In genomic region chr11:85836523-85837290, GRCm38 (mm10) we compare ENCODE assay signal across 10 mouse cellular contexts. TPM values are rescaled to one million over a fixed set of nuclear protein-coding genes. Genes with fewer than 3 reads are reported as not detected.
A peak's percentile ranks its signal among the peaks of the same experiment; 100 is the strongest.
DNase-seq lines count a peak whose midpoint lies in the region; ATAC-seq lines count a peak whose summit lies in the region.
"Had no signal": no experiment of that assay in that cellular context is flagged by ENCODE, and none has a peak within 500 bp of the region (broad histone marks: within the 10 kb centered on the region; RNA-seq: fewer than 3 reads in every experiment).

No protein-coding gene starts in this region.

- H3K9ac ChIP-seq in midbrain, embryonic 16.5 days (ENCODE audit: low read depth, low read length), result no peak overlapping the region
- peak overlapping the region; percentile 42 for H3K9ac ChIP-seq in heart, embryonic 15.5 days
- no peak overlapping the region for H3K9ac ChIP-seq in stomach, embryonic 15.5 days

- H3K4me2 ChIP-seq in midbrain, embryonic 16.5 days (ENCODE audit: low read length), result no peak overlapping the region
- H3K4me2 ChIP-seq in heart, embryonic 15.5 days, result peak overlapping the region; percentile 96
- peak overlapping the region; percentile 95 for H3K4me2 ChIP-seq in stomach, embryonic 15.5 days

- no peak for ATAC-seq in midbrain, embryonic 16.5 days
- no peak for ATAC-seq in heart, embryonic 15.5 days (replicated peaks; ENCODE audit: insufficient number of reproducible peaks, insufficient read depth, low FRiP score, low read depth)
- ATAC-seq in stomach, embryonic 15.5 days (ENCODE audit: insufficient read depth, low FRiP score, low read depth), result no peak
- ATAC-seq in erythroblast, adult 5-6 weeks (replicated peaks; ENCODE audit: low FRiP score, poor library complexity, severe bottlenecking), result no peak
- no peak for ATAC-seq in frontal cortex, adult (ENCODE audit: low TSS enrichment)

- peaks cover 49% of the 10 kb centered on the region for H3K4me1 ChIP-seq in midbrain, embryonic 10.5 days
- H3K4me1 ChIP-seq in midbrain, embryonic 16.5 days (ENCODE audit: control insufficient read depth, insufficient read depth, low read length), result peaks cover 9% of the 10 kb centered on the region
- peaks cover 50% of the 10 kb centered on the region for H3K4me1 ChIP-seq in heart, embryonic 15.5 days (replicated peaks)
- H3K4me1 ChIP-seq in limb, embryonic 10.5 days, result peaks cover 67% of the 10 kb centered on the region
- peaks cover 30% of the 10 kb centered on the region for H3K4me1 ChIP-seq in stomach, embryonic 15.5 days

- peak overlapping the region; percentile 40 for H3K4me3 ChIP-seq in midbrain, embryonic 10.5 days
- H3K4me3 ChIP-seq in midbrain, embryonic 16.5 days (ENCODE audit: low read depth, low read length), result no peak overlapping the region
- H3K4me3 ChIP-seq in heart, embryonic 15.5 days, result peak overlapping the region; percentile 63
- H3K4me3 ChIP-seq in limb, embryonic 10.5 days, result peak overlapping the region; percentile 70
- peak overlapping the region; percentile 60 for H3K4me3 ChIP-seq in stomach, embryonic 15.5 days (replicated peaks)

- no peaks in the 10 kb centered on the region for H3K36me3 ChIP-seq in midbrain, embryonic 10.5 days
- no peaks in the 10 kb centered on the region for H3K36me3 ChIP-seq in midbrain, embryonic 16.5 days (ENCODE audit: control insufficient read depth, insufficient read depth, low read length)
- no peaks in the 10 kb centered on the region for H3K36me3 ChIP-seq in heart, embryonic 15.5 days
- peaks cover 31% of the 10 kb centered on the region for H3K36me3 ChIP-seq in limb, embryonic 10.5 days
- no peaks in the 10 kb centered on the region for H3K36me3 ChIP-seq in stomach, embryonic 15.5 days

- H3K27me3 ChIP-seq in midbrain, embryonic 10.5 days (ENCODE audit: low read depth, poor library complexity, severe bottlenecking), result peaks cover 100% of the 10 kb centered on the region
- peaks cover 55% of the 10 kb centered on the region for H3K27me3 ChIP-seq in midbrain, embryonic 16.5 days (ENCODE audit: control insufficient read depth, insufficient read depth, low read depth, low read length)
- H3K27me3 ChIP-seq in heart, embryonic 15.5 days, result peaks cover 97% of the 10 kb centered on the region
- peaks cover 97% of the 10 kb centered on the region for H3K27me3 ChIP-seq in limb, embryonic 10.5 days (ENCODE audit: low read depth, poor library complexity, severe bottlenecking)
- H3K27me3 ChIP-seq in stomach, embryonic 15.5 days (replicated peaks), result peaks cover 75% of the 10 kb centered on the region

- H3K27ac ChIP-seq in midbrain, embryonic 10.5 days (replicated peaks), result no peak overlapping the region
- no peak overlapping the region for H3K27ac ChIP-seq in midbrain, embryonic 16.5 days (ENCODE audit: low read length)
- no peak overlapping the region for H3K27ac ChIP-seq in heart, embryonic 15.5 days
- H3K27ac ChIP-seq in limb, embryonic 10.5 days, result peak overlapping the region; percentile 90
- peak overlapping the region; percentile 27; the same call in 1 of the 2 replicates for H3K27ac ChIP-seq in stomach, embryonic 15.5 days

- peak; percentile 58 for DNase-seq in midbrain, embryonic 10.5 days (ENCODE audit: low spot score)
- peak; percentile 65 for DNase-seq in limb, embryonic 10.5 days (ENCODE audit: low spot score)

- 1% methylated on average over 32 of the region's 32 CpGs for WGBS in midbrain, embryonic 10.5 days
- 1% methylated on average over 32 of the region's 32 CpGs for WGBS in midbrain, embryonic 16.5 days
- 17% methylated on average over 32 of the region's 32 CpGs for WGBS in heart, embryonic 15.5 days
- 2% methylated on average over 32 of the region's 32 CpGs for WGBS in limb, embryonic 10.5 days
- 15% methylated on average over 32 of the region's 32 CpGs for WGBS in stomach, embryonic 15.5 days

- no peaks in the 10 kb centered on the region for H3K9me3 ChIP-seq in midbrain, embryonic 10.5 days (replicated peaks)
- H3K9me3 ChIP-seq in midbrain, embryonic 16.5 days (replicated peaks; ENCODE audit: control insufficient read depth, low read length, poor library complexity, severe bottlenecking), result no peaks in the 10 kb centered on the region
- H3K9me3 ChIP-seq in heart, embryonic 15.5 days (replicated peaks), result no peaks in the 10 kb centered on the region
- no peaks in the 10 kb centered on the region for H3K9me3 ChIP-seq in limb, embryonic 10.5 days (replicated peaks)
- H3K9me3 ChIP-seq in stomach, embryonic 15.5 days, result no peaks in the 10 kb centered on the region

RNA-seq across cellular contexts. Expression of gene Tbx2, which starts 4.4 kb away (rescaled TPM):
- polyA plus RNA-seq in midbrain, embryonic 10.5 days (2016; fragmentation: Nextera tagmentation; extraction: Ambion mirVana), result 0.27 and 0.43 TPM in 2 replicates
- polyA plus RNA-seq in midbrain, embryonic 16.5 days (2015; fragmentation: Nextera tagmentation; extraction: Ambion mirVana), result 0.39 and 0.57 TPM in 2 replicates
- polyA plus RNA-seq in heart, embryonic 15.5 days (2015; fragmentation: Nextera tagmentation; extraction: Ambion mirVana), result 2.6 and 5.3 TPM in 2 replicates
- 4.0 and 5.3 TPM in 2 replicates for polyA plus RNA-seq in limb, embryonic 10.5 days (2016; fragmentation: Nextera tagmentation; extraction: Ambion mirVana)
- polyA plus RNA-seq in stomach, embryonic 15.5 days (2015; fragmentation: Nextera tagmentation; extraction: Ambion mirVana), result 6.0 and 6.6 TPM in 2 replicates
- 0.38 TPM in 1 of 2 replicates, not detected in the other for total RNA-seq in erythroblast, adult 5-6 weeks (2015; ENCODE audit: low replicate concordance)
- 0.42 and 0.85 TPM in 2 replicates for total RNA-seq in erythroblast, adult 5-6 weeks (2017; ENCODE audit: low replicate concordance)

RNA-seq across cellular contexts. Expression of gene Gm11444, which starts 13.4 kb away (rescaled TPM):
- not detected in 2 replicates for polyA plus RNA-seq in midbrain, embryonic 10.5 days (2016; fragmentation: Nextera tagmentation; extraction: Ambion mirVana)
- polyA plus RNA-seq in midbrain, embryonic 16.5 days (2015; fragmentation: Nextera tagmentation; extraction: Ambion mirVana), result not detected in 2 replicates
- not detected in 2 replicates for polyA plus RNA-seq in heart, embryonic 15.5 days (2015; fragmentation: Nextera tagmentation; extraction: Ambion mirVana)
- polyA plus RNA-seq in limb, embryonic 10.5 days (2016; fragmentation: Nextera tagmentation; extraction: Ambion mirVana), result not detected in 2 replicates
- polyA plus RNA-seq in stomach, embryonic 15.5 days (2015; fragmentation: Nextera tagmentation; extraction: Ambion mirVana), result not detected in 2 replicates
- not detected in 2 replicates for total RNA-seq in erythroblast, adult 5-6 weeks (2015; ENCODE audit: low replicate concordance)
- total RNA-seq in erythroblast, adult 5-6 weeks (2017; ENCODE audit: low replicate concordance), result not detected in 2 replicates
- total RNA-seq: adrenal gland, postnatal 36 days; heart, adult 18-20 months had no signal
- polyA plus RNA-seq: spleen, adult 2 months had no signal

RNA-seq across cellular contexts. Expression of gene Tbx4, which starts 49.5 kb away (rescaled TPM):
- polyA plus RNA-seq in midbrain, embryonic 10.5 days (2016; fragmentation: Nextera tagmentation; extraction: Ambion mirVana), result 0.04 and 0.20 TPM in 2 replicates
- polyA plus RNA-seq in midbrain, embryonic 16.5 days (2015; fragmentation: Nextera tagmentation; extraction: Ambion mirVana), result 0.17 and 0.43 TPM in 2 replicates
- polyA plus RNA-seq in heart, embryonic 15.5 days (2015; fragmentation: Nextera tagmentation; extraction: Ambion mirVana), result 1.6 and 4.4 TPM in 2 replicates
- 23.5 and 49.0 TPM in 2 replicates for polyA plus RNA-seq in limb, embryonic 10.5 days (2016; fragmentation: Nextera tagmentation; extraction: Ambion mirVana)
- 0.28 and 0.30 TPM in 2 replicates for polyA plus RNA-seq in stomach, embryonic 15.5 days (2015; fragmentation: Nextera tagmentation; extraction: Ambion mirVana)
- not detected in 2 replicates for total RNA-seq in erythroblast, adult 5-6 weeks (2015; ENCODE audit: low replicate concordance)
- total RNA-seq in erythroblast, adult 5-6 weeks (2017; ENCODE audit: low replicate concordance), result not detected in 2 replicates
- total RNA-seq: adrenal gland, postnatal 36 days had no signal

Comparison
In these comparisons a context has a peak if more than half of its experiments do, and no peak if none do; other contexts are left out.
1. H3K27ac ChIP-seq: peak in limb, embryonic 10.5 days (single experiment) and stomach, embryonic 15.5 days (single experiment); none in midbrain, embryonic 10.5 days (single experiment), midbrain, embryonic 16.5 days (single experiment) and heart, embryonic 15.5 days (single experiment).